Mouse (Mus musculus): Measurements from ENCODE around the gene Maff. TPM values are rescaled to one million over a fixed set of nuclear protein-coding genes. Genes with fewer than 3 reads are reported as not detected.
A peak's percentile ranks its signal among the peaks of the same experiment; 100 is the strongest.

Maff gene
- polyA plus RNA-seq, 1 experiment from 2014 or later: 0.97 TPM

DNA sequence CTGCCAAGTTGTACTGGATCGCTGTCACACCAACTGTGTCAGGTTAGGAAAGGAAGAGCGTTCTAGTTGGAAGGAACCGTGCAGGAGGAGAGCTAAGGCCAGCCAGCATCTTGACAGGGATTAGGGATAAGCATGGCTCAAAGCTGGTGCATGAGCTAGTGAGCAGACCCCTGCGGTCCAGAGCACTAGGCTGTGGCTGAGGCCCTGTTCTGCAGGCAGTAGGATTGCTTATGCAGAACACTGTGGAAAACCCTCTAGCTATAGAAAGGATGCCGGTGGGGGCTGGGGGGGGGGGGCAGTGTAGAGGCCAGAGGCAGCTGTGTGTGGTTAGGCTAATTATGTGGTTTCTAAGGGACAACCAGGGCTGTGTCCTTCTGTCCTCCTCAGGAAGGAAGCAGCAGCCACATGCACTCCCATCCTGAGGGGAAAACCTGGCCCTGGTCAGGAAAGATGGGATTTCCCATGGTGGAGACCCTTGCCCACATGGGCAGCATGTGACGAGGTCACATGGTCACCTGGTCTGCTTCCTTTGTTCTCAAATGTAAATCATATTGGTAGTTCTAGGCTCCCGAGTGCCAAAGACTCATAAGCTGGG is 11.3 kb upstream of the Maff start:
- Histone ChIP-seq H3K4me3 (no peak overlapping the region), H3K27me3 (no peaks in the 10 kb centered on the region), H3K9me3 (no peaks in the 10 kb centered on the region), H3K4me2 (replicated peaks) (no peak overlapping the region), H3K9ac (replicated peaks) (no peak overlapping the region), H3K4me1 (no peaks in the 10 kb centered on the region), H3K27ac (replicated peaks) (no peak overlapping the region), H3K36me3 (no peaks in the 10 kb centered on the region)
- ATAC-seq (replicated peaks): no peak
- WGBS: 56% methylated on average over 7 of the region's 7 CpGs

DNA sequence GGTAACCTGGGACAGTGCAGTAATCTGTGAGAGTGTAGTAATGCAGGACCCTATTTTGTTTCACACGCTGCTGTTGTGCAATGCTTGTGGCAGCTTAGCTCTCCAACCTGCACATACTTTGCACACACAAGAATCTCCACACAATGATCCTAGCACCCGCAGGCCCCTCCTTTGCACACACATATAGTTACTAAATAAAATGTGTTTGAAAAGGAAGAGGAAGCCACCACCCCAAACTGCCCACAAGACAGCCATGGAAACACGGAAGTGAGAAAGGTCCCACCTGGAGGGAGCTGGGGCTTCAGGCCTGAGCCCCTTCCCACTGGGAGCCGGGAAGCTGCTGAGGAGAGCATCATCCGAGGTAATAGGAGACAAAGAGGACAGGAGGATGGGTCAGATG is 7.4 kb upstream of the Maff start:
- H3K27me3 ChIP-seq: no peaks in the 10 kb centered on the region
- H3K4me2 ChIP-seq (replicated peaks): no peak overlapping the region
- H3K9me3 ChIP-seq: no peaks in the 10 kb centered on the region
- no peaks in the 10 kb centered on the region for H3K4me1 ChIP-seq
- 73% methylated on average over 5 of the region's 5 CpGs for WGBS
- no peak overlapping the region for H3K27ac ChIP-seq (replicated peaks)
- no peak overlapping the region for H3K4me3 ChIP-seq
- H3K36me3 ChIP-seq: no peaks in the 10 kb centered on the region
- no peak for ATAC-seq (replicated peaks)
- H3K9ac ChIP-seq (replicated peaks): no peak overlapping the region

DNA sequence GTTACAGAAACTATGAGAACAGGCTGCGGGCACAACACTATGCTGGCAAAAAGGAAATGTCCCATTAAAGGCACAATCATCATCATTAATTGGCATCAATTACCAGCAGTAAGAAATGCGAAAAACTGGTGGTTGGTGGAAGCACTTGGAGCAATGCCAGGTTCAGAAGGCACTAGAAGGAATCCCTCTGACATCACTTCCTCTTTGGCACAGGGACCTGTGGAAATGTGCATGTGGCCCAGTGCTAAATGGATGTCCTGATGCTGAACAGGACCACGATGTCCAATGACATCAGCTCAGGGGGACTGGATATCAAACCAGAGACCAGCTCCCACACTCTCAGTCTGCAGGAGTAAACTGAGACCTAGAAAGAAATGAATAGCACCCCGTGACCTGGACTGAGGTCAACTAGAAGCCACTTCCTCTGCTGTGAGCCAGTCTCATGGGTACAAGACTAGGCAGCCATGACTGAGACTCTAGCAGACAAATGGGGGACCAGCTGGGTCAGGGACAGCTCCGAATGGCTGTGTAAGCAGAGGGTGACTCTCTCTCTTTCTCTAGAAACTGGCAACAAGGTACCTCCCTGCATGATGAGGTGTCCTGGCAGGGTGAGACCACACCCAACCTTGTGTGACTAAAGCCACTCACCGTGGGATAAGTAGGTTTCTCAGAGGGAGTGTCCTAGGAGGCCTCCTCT is 3.6 kb upstream of the Maff start:
- Histone ChIP-seq H3K9ac (replicated peaks) (no peak overlapping the region), H3K36me3 (no peaks in the 10 kb centered on the region), H3K27me3 (0 out of 2 replicates have a peak, but pooled peaks cover 4% of the 10 kb centered on the region), H3K27ac (replicated peaks) (no peak overlapping the region), H3K9me3 (no peaks in the 10 kb centered on the region), H3K4me2 (replicated peaks) (no peak overlapping the region), H3K4me1 (peaks cover 6% of the 10 kb centered on the region), H3K4me3 (no peak overlapping the region)
- ATAC-seq (replicated peaks): no peak
- 65% methylated on average over 6 of the region's 6 CpGs for WGBS

DNA sequence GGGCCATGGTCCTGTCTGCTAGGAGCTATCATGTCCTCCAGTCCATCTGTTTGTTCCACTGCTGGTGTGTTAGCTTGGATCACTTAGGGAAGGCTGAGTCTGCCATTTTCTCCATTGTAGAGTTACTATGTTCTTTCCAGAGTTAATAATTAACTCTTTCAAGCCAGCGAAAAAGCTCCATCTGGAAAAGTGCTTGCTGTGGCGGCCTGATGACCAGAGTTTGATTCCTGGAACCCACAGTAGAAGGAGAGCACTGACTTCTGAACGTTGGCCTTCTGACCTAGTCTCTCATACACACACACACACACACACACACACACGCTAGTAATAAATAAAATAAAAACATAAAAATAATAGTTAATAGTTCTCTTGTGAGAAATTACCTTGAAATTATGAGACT is 1.8 kb upstream of the Maff start:
- Histone ChIP-seq H3K27me3 (0 out of 2 replicates have a peak, but pooled peaks cover 4% of the 10 kb centered on the region), H3K4me2 (replicated peaks) (no peak overlapping the region), H3K4me1 (peaks cover 12% of the 10 kb centered on the region), H3K27ac (replicated peaks) (no peak overlapping the region), H3K9ac (replicated peaks) (no peak overlapping the region), H3K4me3 (no peak overlapping the region), H3K9me3 (no peaks in the 10 kb centered on the region), H3K36me3 (no peaks in the 10 kb centered on the region)
- no peak for ATAC-seq (replicated peaks)
- 85% methylated on average over 4 of the region's 4 CpGs for WGBS

DNA sequence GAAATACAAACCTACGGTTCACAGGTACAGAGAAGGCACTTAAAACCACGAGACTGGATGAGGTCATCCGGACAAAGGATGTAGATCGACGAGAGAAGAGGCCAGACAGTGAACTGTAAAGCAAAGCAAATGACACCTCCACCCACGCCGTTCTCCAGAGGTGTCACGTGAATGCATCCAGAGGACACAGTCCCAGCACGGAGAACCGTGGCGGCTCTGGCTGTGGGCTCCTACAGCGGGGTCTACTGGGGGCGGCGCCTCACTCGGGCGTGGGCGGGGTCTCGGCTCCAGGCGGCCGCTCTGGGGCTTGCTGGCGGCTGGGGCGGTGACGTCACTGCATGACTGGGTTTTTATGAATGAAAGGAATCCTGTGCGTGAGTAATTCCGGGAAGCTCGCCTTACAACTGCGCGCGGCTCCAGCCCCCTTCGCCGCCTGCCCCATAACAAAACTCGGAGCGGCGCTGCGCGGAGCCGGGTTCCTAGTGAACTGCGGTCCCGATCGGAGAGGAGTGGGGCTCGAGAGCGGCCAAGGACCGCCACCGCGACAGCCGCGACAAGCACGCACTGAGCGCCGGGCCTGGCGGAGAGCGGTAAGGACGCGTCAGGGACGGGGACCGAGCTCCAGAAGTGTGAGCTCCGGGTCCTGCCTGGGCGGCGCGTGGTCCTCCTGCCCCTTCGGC is 884 bp downstream of the Maff start:
- Histone ChIP-seq H3K4me2 (replicated peaks) (peak overlapping the region; percentile 87), H3K4me1 (peaks cover 12% of the 10 kb centered on the region), H3K27me3 (0 out of 2 replicates have a peak, but pooled peaks cover 4% of the 10 kb centered on the region), H3K9ac (replicated peaks) (peak overlapping the region; percentile 56), H3K4me3 (peak overlapping the region; percentile 70), H3K27ac (replicated peaks) (peak overlapping the region; percentile 75), H3K9me3 (no peaks in the 10 kb centered on the region), H3K36me3 (no peaks in the 10 kb centered on the region)
- peak; percentile 93 for ATAC-seq (replicated peaks)
- under 1% methylated on average over 61 of the region's 61 CpGs for WGBS

DNA sequence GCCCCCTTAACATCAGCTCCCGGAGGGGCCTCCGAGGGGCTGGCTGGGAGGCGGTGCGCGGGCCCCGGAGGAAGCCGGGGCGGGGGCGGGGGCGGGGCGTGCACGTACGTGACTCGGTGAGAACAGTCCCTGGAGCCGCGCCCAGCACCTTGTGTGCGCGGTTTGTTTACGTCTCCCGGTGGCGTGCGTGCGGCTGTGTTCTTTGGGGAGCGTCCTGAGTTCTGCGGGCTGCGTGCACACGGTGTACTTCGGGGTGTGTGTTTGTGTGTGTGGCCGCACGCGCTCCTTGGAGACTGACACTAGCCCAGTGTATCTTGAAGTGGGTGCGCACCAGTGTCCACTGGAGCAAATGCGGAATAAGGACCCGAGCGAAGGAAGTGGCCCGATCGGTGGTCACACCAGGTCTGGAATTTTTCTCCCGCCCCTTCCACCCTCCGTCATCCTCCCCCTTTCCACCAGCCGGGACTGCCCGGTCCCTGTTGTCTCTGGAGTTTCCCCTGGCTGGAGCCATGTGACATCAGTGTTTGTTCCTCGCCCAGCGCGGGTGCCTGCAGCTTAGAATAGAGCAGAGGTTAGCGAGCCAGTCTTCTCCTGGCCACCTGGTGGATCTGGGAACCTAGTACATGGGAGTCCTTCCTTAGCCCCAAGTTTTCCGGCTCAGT is 1.6 kb downstream of the Maff start:
- peaks cover 12% of the 10 kb centered on the region for H3K4me1 ChIP-seq
- H3K36me3 ChIP-seq: no peaks in the 10 kb centered on the region
- peak overlapping the region; percentile 75 for H3K27ac ChIP-seq (replicated peaks)
- H3K9ac ChIP-seq (replicated peaks): peak overlapping the region; percentile 56
- H3K4me3 ChIP-seq: peak overlapping the region; percentile 70
- WGBS: under 1% methylated on average over 46 of the region's 46 CpGs
- peak overlapping the region; percentile 87 for H3K4me2 ChIP-seq (replicated peaks)
- H3K9me3 ChIP-seq: no peaks in the 10 kb centered on the region
- ATAC-seq (replicated peaks): peak; percentile 61
- 0 out of 2 replicates have a peak, but pooled peaks cover 4% of the 10 kb centered on the region for H3K27me3 ChIP-seq

DNA sequence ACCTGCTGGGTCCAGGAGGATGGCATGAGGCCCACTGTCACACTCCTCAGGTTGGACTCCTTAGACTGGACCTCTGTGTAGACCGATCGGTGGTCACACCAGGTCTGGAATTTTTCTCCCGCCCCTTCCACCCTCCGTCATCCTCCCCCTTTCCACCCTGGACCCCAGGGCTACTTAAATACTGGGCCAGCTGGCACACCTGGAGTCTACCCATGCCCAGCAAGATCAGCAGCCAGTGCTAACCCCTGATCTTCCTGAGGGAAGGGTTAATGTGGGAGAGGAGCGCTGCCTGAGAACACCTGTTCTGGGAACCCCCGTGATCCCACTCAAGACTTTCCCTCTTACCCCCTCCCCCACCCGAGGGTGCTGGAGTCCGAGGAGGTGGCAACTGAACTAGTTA is 2.2 kb downstream of the Maff start:
- Histone ChIP-seq H3K4me1 (peaks cover 12% of the 10 kb centered on the region), H3K27me3 (0 out of 2 replicates have a peak, but pooled peaks cover 4% of the 10 kb centered on the region), H3K4me2 (replicated peaks) (peak overlapping the region; percentile 87), H3K9me3 (no peaks in the 10 kb centered on the region), H3K9ac (replicated peaks) (no peak overlapping the region), H3K27ac (replicated peaks) (no peak overlapping the region), H3K36me3 (no peaks in the 10 kb centered on the region), H3K4me3 (peak overlapping the region; percentile 70; the same call in 1 of the 2 replicates)
- 76% methylated on average over 8 of the region's 8 CpGs for WGBS
- ATAC-seq (replicated peaks): no peak

DNA sequence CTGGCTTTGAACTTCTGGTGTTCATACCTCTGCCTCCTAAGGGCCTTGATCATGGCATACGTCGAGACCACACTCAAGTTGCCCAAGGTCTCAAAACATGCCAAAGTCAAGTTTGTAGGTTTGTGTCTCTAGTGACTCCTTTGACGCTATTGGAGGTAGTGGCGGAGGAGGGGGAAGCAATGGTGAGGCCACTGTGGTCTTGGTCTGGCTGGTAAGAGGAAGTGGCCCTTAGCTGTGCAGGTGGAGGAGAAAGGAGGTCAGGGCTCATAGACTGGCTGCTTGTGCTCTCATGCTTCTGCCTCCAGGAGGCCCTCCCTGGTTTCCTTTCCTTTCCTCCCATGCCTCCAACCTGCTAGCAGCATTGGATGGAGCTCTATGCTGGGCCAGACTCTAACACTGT is 4.4 kb downstream of the Maff start:
- Histone ChIP-seq H3K9ac (replicated peaks) (no peak overlapping the region), H3K4me1 (peaks cover 12% of the 10 kb centered on the region), H3K36me3 (no peaks in the 10 kb centered on the region), H3K4me2 (replicated peaks) (no peak overlapping the region), H3K4me3 (no peak overlapping the region), H3K27me3 (0 out of 2 replicates have a peak, but pooled peaks cover 4% of the 10 kb centered on the region), H3K9me3 (no peaks in the 10 kb centered on the region), H3K27ac (replicated peaks) (no peak overlapping the region)
- 94% methylated on average over 4 of the region's 4 CpGs for WGBS
- no peak for ATAC-seq (replicated peaks)

DNA sequence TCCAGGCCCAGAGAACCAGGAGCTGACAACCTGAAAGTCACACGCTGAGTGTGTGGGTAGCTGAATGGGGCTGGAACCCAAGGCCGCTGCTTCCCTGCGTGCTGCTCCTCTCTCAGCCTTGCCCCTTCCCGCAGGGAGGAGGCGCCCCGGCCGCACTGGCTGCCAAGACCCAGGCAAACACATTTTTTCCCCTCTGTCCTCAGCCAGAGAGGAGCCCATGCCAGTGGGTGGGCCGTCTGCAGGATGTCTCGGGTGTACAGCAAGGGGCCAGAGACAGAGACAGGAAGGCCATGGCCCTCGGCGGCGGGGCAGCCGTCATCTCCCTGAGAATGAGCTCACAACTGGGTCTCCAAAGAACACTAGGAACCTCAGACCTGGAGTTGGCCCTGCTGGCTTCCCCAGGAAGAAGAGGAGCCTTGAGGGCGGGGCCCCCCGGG is 4.9 kb downstream of the Maff start:
- Histone ChIP-seq H3K4me3 (no peak overlapping the region), H3K4me1 (peaks cover 12% of the 10 kb centered on the region), H3K9ac (replicated peaks) (no peak overlapping the region), H3K27me3 (peaks cover 6% of the 10 kb centered on the region; the same call in 1 of the 2 replicates), H3K9me3 (no peaks in the 10 kb centered on the region), H3K27ac (replicated peaks) (no peak overlapping the region), H3K4me2 (replicated peaks) (no peak overlapping the region), H3K36me3 (no peaks in the 10 kb centered on the region)
- 39% methylated on average over 15 of the region's 15 CpGs for WGBS
- ATAC-seq (replicated peaks): no peak

DNA sequence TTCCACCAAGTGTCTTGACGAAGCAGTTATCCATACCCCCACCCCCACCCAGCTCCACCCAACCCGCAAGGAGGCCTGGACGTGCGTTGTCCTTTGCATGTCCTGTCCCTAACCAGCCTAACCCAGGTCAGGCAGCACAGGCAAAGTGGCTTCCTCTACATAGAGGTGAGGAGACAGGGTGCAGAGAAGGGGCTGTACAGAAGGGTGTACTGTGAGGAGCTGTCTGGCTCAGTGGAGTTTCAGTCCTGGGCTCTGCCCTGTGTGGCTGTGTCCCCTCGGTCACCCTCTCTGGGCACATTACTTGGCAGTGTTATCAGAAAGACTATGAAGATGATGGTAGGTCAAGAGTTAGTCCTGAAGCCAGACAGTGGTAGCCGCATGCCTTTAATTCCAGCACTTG is 6.1 kb downstream of the Maff start:
- Histone ChIP-seq H3K27ac (replicated peaks) (no peak overlapping the region), H3K36me3 (no peaks in the 10 kb centered on the region), H3K4me1 (peaks cover 17% of the 10 kb centered on the region), H3K4me3 (no peak overlapping the region), H3K9me3 (no peaks in the 10 kb centered on the region), H3K9ac (replicated peaks) (no peak overlapping the region), H3K4me2 (replicated peaks) (no peak overlapping the region), H3K27me3 (peaks cover 9% of the 10 kb centered on the region; the same call in 1 of the 2 replicates)
- ATAC-seq (replicated peaks): no peak
- 87% methylated on average over 6 of the region's 6 CpGs for WGBS

DNA sequence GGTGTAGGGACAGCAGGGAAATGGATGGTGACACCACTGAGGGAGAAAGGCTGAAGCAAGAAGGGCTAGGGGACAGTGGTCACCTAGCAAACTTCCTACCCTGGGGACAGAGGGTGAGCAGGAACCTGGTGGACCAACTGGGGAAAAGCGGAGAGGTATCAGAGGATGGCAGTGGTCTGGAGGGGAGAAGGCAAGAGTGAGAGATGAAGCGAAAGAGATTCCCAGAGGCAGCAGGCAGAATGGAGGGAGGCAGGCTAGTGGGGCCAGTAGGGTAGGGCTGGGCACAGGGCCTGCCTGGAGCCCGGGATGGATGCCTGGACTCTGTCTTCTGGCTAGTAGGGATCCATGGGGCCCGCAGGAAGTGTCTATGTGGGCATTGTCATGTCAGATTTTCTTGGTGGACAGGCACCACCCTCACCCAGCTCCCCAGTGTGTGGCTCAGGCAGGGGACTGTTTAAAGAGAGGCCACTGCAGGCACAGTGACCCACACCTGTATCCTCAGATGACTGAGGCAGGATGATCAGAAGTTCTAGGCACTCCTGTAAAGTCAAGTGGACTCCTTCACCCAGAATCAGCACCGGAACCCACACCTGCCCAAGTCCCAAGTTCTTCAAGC is 7.4 kb downstream of the Maff start:
- Histone ChIP-seq H3K4me2 (replicated peaks) (no peak overlapping the region), H3K4me3 (no peak overlapping the region), H3K9ac (replicated peaks) (no peak overlapping the region), H3K4me1 (peaks cover 18% of the 10 kb centered on the region), H3K27me3 (peaks cover 9% of the 10 kb centered on the region; the same call in 1 of the 2 replicates), H3K36me3 (no peaks in the 10 kb centered on the region), H3K9me3 (no peaks in the 10 kb centered on the region), H3K27ac (replicated peaks) (no peak overlapping the region)
- 82% methylated on average over 5 of the region's 5 CpGs for WGBS
- ATAC-seq (replicated peaks): no peak
